Mouse (Mus musculus) spleen, postnatal 14 days (tissue): ENCODE data around the gene Klf13.

Source experiments
- DNase-seq, 2 experiments: peaks; one replicate each; pipeline ENCODE4 v3.0.0; 2021 to 2022; ENCODE audit warnings: low spot score in 2 of 2

The Klf13 gene

DNA sequence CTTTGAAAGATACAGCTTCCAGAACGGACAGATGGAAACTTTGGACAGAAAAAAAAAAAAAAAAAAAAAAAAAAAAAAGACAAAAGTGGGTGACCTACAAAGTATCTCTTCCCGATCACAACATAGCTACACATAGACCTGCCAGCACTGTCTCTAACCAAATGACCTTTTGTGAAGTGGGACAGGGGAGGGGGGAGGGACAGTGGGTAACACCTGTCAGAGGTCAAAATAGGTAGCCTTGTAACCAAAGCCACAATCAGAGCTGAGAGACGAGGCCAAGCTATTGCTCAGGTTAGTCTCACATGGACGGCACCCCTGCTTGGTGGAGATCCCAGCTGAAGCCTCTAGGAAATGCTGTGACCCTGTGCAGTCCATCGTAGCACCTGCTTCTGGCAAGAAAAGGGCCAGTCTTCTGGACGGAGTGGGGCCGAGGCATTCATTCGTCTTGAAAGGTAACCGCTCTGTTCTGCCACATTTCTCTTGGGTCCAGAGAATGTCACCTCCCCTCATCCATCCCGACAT, 51.1 kb downstream of the Klf13 start:
- no peak for DNase-seq

DNA sequence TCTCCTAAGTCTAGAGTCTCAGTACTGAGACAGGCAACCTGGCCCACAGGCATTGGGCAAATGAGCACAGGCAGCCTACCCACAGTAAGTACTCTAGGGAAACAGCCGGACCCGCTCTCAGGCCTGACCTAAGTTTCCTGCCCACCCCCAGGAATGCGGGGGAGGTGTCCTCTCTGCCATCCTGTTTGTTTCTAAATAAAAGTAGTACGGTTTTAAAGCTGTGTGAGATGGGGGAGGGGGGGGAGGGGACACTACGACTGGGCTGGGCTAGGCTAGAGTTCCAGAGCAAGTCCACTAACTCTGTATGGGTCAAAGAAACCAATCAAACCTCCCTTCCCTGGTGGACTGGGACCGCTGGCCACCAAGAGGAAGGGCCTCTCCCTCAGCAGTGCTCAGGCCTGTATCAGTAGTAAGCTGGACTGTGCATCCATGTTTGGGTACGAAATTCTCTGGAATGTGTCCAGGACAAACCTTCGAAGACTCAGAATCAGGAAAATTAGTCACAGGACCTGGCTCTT, 51.6 kb downstream of the Klf13 start:
- no peak for DNase-seq

DNA sequence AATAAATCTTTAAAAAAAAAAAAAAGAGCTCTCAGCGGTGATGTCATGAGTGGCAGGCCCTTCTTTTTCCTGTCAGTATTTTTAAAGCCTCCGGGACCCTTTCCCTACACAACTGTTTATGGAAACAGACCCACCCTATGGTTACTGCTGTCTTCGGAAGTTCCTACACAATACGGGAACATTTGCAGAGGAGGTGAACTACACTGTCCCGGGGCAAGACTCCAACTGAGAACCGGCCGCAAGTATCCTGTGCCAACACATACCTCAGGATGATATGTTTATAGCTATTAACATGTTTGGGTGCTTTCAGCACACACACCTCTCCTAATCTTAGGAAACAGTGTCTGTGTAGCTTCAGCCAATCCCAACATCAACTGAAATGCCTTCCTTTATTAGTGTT, 53.7 kb downstream of the Klf13 start:
- no peak for DNase-seq

DNA sequence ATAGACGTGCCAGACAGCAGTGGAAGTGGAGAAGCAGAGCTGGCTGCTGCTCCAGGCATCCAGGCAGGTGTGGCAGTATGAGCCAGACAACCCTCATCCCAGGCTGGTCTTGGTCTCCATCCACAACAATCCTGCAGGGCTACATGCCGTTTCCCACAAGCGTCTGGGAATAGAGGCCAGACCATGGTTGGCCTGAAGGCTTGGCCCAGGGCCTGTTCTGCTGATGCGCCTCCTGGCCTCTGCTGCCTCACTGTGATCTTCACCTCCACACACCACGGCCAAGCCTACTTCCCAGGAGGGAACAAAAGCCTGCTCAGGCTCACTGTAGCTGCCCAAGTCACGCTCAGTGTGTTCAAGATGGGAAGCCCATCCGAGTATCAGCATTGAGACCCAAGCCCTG, 56.0 kb downstream of the Klf13 start:
- no peak for DNase-seq

DNA sequence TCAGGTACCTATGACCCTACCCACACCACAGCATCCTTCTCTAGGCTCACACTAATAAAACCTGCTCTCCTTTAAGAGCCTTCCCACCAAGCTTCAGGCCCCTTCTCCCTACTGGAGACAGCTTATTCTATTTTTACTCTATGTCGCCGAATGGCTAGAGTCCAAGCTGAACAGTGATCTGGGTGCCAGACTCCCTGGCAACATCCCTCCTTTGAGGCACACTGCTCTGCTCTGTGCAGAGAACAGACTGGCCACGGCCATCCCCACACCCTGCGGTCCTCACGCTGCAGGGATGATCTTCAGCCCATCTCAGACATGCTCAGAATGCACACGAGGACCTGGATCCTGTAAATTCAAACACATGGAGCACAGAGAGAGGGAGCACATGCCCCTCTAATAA, 59.1 kb downstream of the Klf13 start:
- DNase-seq = no peak

DNA sequence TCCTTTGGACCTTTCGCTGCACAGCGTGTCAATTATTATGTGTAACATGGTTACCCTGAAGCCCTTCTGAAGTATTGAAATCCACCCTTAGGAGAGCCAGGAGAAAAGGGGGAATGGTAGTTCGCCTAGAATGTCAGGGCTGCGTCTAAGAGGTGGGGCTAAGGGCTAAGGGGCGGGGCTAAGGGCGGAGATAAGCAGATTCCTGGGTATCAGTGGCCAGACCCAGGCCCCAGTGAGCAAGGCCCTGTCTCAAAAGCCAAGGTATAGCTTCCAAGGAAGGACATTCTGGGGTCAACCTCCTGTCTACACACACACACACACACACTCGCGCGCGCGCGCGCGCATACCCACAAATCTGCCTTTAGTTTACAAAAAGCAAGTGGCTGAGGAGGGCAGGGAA, 61.1 kb downstream of the Klf13 start:
- DNase-seq = no peak

DNA sequence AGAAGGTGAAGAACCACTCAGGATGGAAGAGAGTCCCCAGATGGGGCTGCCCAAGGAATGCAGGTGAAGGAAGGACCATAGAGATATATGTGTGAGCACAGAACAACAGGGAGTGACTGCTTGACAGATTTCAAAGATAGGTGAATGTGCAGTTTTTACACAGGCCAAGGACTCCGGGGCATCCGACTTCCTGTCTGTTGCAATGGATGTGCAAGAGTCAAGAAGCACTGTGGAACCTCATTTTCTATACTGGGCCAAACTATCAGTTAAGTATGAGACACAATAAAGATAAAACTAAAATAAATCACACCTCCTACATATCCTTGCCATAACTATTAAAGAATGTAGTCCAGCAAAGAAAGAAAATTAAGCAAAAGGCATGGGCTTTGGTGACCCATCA, 62.1 kb downstream of the Klf13 start:
- DNase-seq = no peak

DNA sequence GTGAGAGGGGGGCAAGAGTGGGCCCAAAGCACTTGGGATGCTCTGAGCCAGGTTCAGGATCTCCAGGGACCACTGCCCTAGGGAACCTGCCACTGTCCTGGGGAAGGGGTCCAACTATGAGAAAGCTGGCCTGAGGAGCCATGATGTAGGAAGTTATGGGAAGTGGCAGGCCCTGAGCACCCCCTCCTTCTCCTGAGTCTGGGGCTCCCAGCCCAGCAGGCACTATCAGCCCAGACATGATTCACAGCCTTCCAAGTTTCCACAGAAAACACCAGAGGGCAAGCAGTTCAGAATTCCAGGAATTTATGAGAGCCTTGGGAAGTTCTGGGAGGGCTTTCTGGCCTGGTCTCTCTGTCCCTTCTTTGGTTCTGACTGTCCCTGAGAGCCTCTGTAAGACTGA, 63.0 kb downstream of the Klf13 start:
- DNase-seq = no peak

DNA sequence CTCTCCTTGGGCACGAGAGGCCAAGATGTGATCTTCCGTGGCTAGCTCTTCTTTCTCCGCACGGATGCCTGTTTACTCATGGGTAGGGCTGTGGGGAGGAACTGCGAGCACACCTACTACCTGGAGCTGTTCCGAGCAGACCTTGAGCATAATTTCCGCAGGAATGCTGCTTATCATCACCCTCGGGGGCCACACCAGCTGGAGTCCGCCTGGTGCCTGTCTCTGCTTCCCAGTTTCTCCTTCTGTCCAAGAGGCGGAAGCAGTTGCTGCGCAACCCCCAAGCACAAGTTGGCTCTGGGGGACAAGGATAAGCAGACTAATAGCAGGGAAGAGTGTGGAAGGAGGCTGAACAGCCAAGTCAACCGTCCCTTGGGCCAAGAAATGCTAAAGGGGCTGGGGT, 64.8 kb downstream of the Klf13 start:
- DNase-seq = no peak

DNA sequence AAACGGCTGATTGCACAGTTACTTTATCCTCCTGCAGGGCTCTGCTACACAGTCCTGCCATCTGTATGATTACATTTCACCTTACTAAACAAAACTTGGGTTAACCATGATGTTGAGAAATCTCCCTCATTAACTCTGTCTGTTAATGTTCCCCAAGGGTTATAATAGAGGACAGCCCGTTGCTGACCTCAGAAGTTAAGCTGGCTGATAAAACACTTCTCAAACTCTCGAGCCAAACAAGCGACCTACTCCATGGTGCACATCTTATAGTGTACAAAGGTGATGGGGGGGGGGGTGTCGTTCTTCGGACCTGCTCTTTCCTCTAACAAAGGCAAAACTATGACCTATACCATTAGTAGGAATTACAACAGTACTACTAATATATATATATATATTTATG, 67.0 kb downstream of the Klf13 start:
- DNase-seq = no peak

DNA sequence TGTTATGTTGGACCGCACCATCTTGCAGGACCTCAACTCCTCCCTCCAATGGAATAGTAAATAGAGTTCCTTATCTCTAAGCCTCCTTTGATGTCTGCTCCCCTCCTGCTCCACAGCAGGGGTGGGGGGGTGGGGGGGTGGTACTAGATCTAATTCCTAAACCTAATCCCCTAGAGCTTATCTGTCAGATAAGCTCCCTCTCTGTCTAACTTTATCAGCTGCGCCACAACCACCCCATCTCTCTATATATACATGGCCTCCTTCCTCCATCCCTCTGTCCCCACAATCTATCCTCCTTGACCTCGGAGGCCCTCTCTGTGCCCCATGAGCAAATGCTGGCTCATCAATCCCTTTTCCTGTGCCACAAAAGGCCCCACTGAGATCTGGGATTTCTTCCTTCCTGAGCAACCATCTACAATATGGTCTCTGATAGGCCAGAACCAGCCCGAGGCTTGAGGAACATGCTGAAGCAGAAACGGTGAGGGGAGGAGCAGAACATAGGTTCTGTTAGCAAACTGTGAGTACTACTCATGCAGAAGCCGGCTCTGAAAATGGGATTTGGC, 70.3 kb downstream of the Klf13 start:
- no peak for DNase-seq

DNA sequence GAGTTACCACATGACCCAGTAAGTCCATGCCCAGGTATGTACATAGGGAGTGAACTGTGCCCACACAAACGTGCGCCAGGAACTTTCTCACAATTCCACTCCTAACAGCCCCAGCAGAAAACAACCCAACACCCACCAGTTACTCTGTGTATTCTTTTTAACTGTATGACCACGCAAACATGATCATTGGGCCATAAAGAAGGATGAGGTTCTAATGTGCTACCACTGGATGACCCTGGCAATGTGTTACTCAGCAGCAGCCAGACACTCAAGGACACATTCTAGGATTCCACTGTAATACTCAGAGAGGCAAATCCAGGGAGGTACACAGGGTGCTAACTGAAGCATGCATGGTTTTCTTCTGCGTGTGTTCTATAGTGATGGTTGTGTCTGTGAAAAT, 72.8 kb downstream of the Klf13 start:
- DNase-seq = no peak

DNA sequence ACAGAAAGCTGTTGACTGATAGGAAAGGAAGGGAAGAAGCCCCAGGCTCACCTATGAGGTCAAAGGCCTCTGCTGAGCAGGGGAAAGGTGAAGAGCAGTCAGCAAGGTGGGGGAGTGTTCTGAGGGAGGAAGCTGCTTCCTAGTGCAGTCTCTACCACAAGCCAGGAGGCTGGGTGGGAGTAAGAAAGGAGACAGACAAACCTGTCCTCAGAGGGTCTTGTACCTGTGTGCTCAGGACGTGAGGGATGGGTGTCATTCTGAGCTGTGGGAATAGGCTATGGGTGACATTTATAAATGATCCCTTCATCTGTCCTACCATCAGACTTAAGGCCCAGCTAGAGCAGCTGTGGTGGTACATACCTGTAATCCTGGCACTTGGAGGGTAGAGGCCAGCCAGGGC, 75.7 kb downstream of the Klf13 start:
- DNase-seq = no peak

DNA sequence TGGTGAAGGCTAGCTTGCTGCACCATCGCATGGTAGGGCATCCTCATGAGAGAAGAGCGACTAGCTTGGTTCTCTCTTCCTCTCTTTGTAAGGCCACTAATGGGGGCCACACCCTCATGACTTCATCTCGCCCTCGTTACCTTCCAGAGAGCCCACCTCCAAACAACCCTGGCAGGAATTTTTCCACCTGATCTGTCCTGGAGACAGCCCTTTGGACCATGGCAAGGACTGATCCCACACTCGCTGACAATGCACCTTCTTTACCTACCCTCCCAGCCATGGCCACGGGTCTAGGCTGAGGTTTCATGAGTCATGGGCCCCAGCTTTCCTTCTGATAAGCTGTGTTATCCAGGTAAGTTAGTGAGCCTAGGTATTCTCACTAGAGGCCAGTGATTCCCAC, 77.6 kb downstream of the Klf13 start:
- DNase-seq = no peak

DNA sequence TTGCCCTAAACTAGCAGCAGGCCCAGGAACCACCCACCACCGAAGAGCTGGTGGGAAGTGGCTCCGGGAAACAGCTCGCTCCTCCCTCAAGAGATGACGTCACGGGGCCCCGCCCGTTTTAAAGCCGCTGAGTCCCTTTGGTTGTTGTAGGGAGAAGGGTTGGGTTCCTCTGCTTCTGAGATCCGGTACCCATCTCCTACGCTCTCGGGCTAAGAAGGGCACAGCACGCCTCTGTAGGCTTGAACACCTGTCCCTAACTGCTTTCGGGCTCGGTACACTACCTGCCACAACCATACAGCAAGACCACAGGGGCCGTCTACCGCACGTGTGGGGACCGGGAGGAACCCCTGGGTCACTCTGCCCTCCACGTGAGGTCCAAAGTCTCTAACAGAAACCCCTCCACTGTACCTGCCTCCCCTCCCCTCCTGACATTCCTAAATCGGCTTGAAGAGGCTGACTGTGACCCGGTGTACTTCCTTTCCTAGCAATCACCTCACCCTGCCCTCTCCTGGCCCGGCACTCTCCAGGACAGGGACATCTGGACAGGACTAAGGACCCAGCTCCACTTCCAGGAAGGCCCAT, 80.1 kb downstream of the Klf13 start:
- DNase-seq = peak; percentile 62 to 73

DNA sequence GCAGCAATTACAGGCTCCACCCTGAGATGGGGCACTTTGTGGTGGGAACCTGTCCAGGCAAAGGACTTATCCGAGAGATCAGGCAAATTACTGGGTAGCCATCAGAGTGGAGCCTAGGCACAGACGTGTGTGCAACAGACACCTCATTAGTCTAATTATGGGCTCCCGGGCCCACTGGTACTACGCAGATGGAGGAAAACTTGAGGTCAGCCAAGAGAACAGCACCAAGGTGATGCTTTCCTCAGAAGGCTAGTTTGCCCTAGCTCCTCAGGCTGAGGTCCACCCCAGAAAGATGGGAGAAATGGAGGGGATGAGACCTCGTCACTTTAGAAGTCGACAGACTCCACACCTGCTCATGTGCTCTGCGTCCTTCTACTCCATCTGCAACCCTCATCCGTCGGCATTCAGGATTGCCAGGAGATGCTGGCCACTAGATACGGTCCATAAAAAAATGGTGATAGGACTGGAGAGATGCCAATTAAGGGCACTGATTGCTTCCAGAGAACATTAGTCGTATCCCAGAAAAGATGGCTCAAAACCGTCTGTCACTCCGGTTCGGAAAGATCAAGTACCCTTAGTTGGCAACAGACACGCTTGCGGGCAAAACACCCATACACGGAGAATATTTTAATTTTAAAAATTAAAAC, 80.8 kb downstream of the Klf13 start:
- DNase-seq = no peak

DNA sequence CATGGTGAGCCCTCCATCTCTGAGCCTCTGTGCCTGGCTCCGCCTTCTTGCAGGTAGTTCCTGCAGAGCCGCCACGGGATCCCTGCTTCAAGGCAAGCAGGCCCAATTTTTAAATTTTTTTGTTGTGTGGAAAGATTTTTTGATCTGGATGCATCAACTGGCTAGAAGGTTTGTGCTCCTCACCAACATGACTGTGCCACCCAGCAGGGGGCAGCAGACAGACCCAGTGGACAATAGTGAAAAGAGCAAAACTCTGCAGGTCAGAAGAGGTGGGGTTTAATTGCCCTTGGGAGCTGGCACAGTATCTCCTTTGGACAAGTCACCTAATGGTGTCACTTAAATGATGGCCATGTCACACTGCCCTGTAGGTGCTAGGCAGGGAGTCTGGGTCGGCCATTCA, 83.4 kb downstream of the Klf13 start:
- DNase-seq = peak; percentile 65 to 75

DNA sequence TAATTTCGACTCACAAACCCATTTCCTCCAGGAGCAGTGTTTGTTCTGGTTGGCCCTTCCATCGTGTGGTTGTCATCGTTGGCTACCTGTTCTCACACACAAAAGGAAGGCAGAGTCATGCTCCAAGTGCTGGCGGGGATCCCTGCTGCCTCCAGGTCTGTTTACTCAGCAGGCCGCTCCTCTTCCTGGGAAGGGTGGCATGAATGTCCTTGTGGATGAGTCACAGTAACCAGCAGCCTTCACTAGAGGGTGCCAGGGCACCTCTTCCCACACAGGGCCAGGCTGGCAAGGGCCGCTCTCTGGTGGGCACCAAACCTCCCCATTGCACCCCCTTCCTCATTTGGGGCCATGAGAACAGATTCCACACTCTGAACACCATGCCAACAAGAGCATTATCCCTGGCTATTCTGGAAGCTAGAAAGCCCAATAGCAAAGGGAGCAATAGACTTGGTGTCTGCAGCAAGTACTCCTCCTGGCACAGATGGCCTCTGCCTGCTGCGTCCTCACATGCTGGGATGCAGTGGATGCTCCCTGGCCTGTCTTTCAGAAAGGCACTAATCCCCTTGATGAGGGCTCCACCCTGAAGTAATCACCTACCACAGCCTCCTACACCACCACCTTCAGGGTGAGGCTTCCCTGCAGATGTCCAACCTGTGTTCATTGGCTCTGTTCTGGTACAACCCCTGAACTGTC, 86.7 kb downstream of the Klf13 start:
- DNase-seq = no peak
